17 mouse cellular contexts compared by ENCODE assay signal in genomic region chr11:7033063-7033462, GRCm38 (mm10). TPM values are rescaled to one million over a fixed set of nuclear protein-coding genes. Genes with fewer than 3 reads are reported as not detected.
"Had no signal": no experiment of that assay in that cellular context is flagged by ENCODE, and none has a peak within 500 bp of the region (broad histone marks: within the 10 kb centered on the region; RNA-seq: fewer than 3 reads in every experiment).

No protein-coding gene starts in this region.

- H3K4me3 ChIP-seq: midbrain, embryonic 10.5 days; midbrain, embryonic 12.5 days; neural tube, embryonic 12.5 days; stomach, embryonic 15.5 days had no signal

- H3K9ac ChIP-seq: lung, embryonic 14.5 days; midbrain, embryonic 12.5 days; neural tube, embryonic 12.5 days; stomach, embryonic 15.5 days had no signal

- H3K36me3 ChIP-seq: midbrain, embryonic 10.5 days; midbrain, embryonic 12.5 days; neural tube, embryonic 12.5 days; stomach, embryonic 15.5 days had no signal

- H3K27me3 ChIP-seq: midbrain, embryonic 12.5 days; neural tube, embryonic 12.5 days; stomach, embryonic 15.5 days had no signal

- H3K4me2 ChIP-seq: lung, embryonic 14.5 days; midbrain, embryonic 12.5 days; neural tube, embryonic 12.5 days; stomach, embryonic 15.5 days had no signal

- H3K27ac ChIP-seq: midbrain, embryonic 10.5 days; midbrain, embryonic 12.5 days; neural tube, embryonic 12.5 days; stomach, embryonic 15.5 days; stomach, postnatal 0 days had no signal

- H3K4me1 ChIP-seq: midbrain, embryonic 10.5 days; midbrain, embryonic 12.5 days; neural tube, embryonic 12.5 days; stomach, embryonic 15.5 days had no signal

- DNase-seq: lung, embryonic 14.5 days; lung, postnatal 10 days; lung, postnatal 4 days; midbrain, embryonic 14.5 days; right cerebral cortex, postnatal 14 days; thymus, adult 2 months; thymus, postnatal 25 days; thymus, postnatal 4 days had no signal

- H3K9me3 ChIP-seq: midbrain, embryonic 10.5 days; midbrain, embryonic 12.5 days; neural tube, embryonic 12.5 days; stomach, embryonic 15.5 days had no signal

RNA-seq across cellular contexts. Expression of gene Adcy1, which starts 30.2 kb away (rescaled TPM):
- total RNA-seq: megakaryocyte, adult 5-6 weeks; megakaryocyte-erythroid progenitor cell, adult 5-6 weeks; monocyte, adult 5-6 weeks; neutrophil, adult 5-6 weeks had no signal
